Mouse (Mus musculus) midbrain, postnatal 0 days (tissue): ENCODE results near the gene Tnfrsf1a. TPM values are rescaled to one million over a fixed set of nuclear protein-coding genes. Genes with fewer than 3 reads are reported as not detected.

Experiments used
- ATAC-seq: fragments of 200-750 bp; cut with Nextera tagmentation; 2 replicates; pipeline ENCODE4 v1.8.0; 2017; ENCODE audit warnings: moderate number of reproducible peaks, mild to moderate bottlenecking, moderate TSS enrichment, moderate library complexity; ENCODE audit not compliant: low FRiP score
- DNase-seq: peaks from one replicate; pipeline ENCODE4 v3.0.0-alpha.2; 2015; ENCODE audit warnings: low spot score
- H3K27ac ChIP-seq: fragments of 300-500 bp; sonication (generic); 2 replicates; pipeline ENCODE4 v1.5.1; 2014; ENCODE audit warnings: low read depth, mild to moderate bottlenecking, low read length, mixed read lengths
- H3K27me3 ChIP-seq: fragments of 300-500 bp; sonication (generic); 2 replicates; pipeline ENCODE4 v1.6.1; 2014; ENCODE audit warnings: low read length, control low read depth, mixed read lengths; ENCODE audit not compliant: insufficient read depth
- H3K36me3 ChIP-seq: fragments of 300-500 bp; sonication (generic); 2 replicates; pipeline ENCODE4 v1.6.1; 2014; ENCODE audit warnings: low read length, control low read depth, mixed read lengths; ENCODE audit not compliant: insufficient read depth
- H3K4me1 ChIP-seq: fragments of 300-500 bp; sonication (generic); 2 replicates; pipeline ENCODE4 v1.6.1; 2014; ENCODE audit warnings: mild to moderate bottlenecking, control low read depth, antibody characterized with exemption, low read length, mixed read lengths; ENCODE audit not compliant: insufficient read depth
- H3K4me2 ChIP-seq: fragments of 300-500 bp; sonication (generic); 2 replicates; pipeline ENCODE4 v1.6.1; 2014; ENCODE audit warnings: low read depth, mild to moderate bottlenecking, low read length, mixed read lengths; ENCODE audit not compliant: poor library complexity, severe bottlenecking
- H3K4me3 ChIP-seq: fragments of 300-500 bp; sonication (generic); 2 replicates; pipeline ENCODE4 v1.5.1; 2014; ENCODE audit warnings: low read depth, mild to moderate bottlenecking, low read length, moderate library complexity
- H3K9ac ChIP-seq: fragments of 300-500 bp; sonication (generic); replicated peaks from 2 replicates; pipeline ENCODE4 v1.6.1; 2014; ENCODE audit warnings: mild to moderate bottlenecking, low read length, moderate library complexity, mixed read lengths; ENCODE audit not compliant: poor library complexity, severe bottlenecking
- H3K9me3 ChIP-seq: fragments of 300-500 bp; sonication (generic); 2 replicates; pipeline ENCODE4 v1.6.1; 2016; ENCODE audit warnings: low read length, control low read depth
- CTCF ChIP-seq: IDR thresholded peaks from 2 replicates; pipeline ENCODE4 v1.5.1; 2016; ENCODE audit warnings: antibody characterized with exemption, mild to moderate bottlenecking
- WGBS: fragments of 180-500 bp; shearing (Covaris S2); extraction: QIAGEN DNeasy Blood & Tissue Kit; methylation state at CpG from one replicate; pipeline ENCODE4 v1.1.7; 2014; 5-methylcytosine and 5-hydroxymethylcytosine counted together
- polyA plus RNA-seq: library from polyadenylated mRNA; unstranded; fragments of >200 nt; fragmentation: Nextera tagmentation; extraction: Ambion mirVana; gene quantifications from 2 replicates; pipeline ENCODE4 v1.2.1, GENCODE M21; 2015
- total RNA-seq: library from RNA; depleted of rRNA; stranded (reverse); fragments of >200 nt; gene quantifications from 2 replicates; pipeline ENCODE4 v1.2.3, GENCODE M21; 2014

The Tnfrsf1a gene
- total and polyA plus RNA-seq, 2 experiments from 2014 or later, result 10.4 to 15.9 TPM

DNA sequence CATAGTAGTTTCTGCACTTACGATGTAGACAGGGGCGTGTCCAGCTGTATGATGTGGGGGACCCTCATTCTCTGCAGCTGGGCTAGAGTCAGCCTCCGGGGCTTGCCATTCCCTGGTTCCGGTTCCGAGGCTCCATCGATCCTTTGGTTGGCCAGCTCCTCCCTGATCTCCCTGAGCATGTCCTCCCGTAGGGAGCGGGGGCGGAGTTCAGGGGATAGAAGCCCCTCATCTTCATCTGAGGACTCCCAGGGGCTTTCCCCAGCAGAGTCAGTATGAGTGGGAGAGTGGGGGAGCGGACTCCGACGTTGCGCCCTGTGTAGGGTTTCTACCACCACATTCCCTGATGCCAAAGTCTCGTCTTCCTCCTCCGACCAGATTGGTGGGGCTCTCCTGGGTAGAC lies 13.9 kb downstream of the Tnfrsf1a start:
- 19% methylated on average over 15 of the region's 15 CpGs for WGBS
- no peak for ATAC-seq

DNA sequence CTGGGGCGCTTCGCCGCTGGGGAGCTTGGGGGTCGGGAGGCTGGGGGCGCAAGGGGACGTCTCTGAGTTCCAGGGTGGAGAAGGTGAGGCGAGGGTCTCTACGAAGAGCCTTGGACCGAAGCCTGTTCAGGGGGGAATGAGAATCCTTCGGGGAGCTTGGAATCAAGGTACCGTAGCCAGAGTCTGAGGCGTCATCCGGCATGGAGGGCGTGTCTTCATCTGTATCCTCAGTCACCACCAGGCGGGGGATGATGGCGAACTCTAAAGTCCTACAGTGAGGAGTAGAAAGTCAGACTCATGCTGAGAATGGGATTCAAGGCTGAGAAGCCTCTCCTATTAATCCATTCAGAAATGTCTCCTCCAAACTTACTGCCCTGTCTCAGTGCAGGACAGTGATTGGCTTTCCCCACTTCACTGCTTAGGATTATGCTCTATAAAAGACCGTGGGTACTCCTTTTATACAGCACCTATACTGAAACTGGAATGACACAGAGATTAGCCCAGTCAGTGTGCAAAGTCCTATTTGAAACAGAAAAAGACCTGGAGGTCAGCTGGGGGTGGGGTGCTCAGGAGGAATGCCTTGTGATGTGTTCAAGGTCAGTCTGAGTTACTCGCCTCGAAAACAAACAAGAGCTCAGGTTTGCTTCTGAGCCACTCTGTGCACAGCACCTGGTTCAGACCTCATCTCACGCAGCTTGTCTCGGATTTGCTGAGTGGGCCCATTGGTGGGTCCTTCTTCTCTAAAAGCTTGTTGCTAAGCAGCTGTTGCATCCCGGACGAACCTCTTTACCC lies 14.5 kb downstream of the Tnfrsf1a start:
- H3K4me2 ChIP-seq, result peak overlapping the region; percentile 39

More for the DNA sequence above, 13.9 kb downstream of the Tnfrsf1a start:
- no peak for DNase-seq
- Histone ChIP-seq H3K9ac (no peak overlapping the region), H3K9me3 (no peaks in the 10 kb centered on the region), H3K27me3 (peaks cover 7% of the 10 kb centered on the region; the same call in 1 of the 2 replicates), H3K4me3 (peak overlapping the region; percentile 8; the same call in 1 of the 2 replicates), H3K36me3 (no peaks in the 10 kb centered on the region), H3K4me2 (peak overlapping the region; percentile 39), H3K4me1 (peaks cover 9% of the 10 kb centered on the region; the same call in 1 of the 2 replicates), H3K27ac (no peak overlapping the region)
- TF ChIP-seq CTCF, result no peak

DNA sequence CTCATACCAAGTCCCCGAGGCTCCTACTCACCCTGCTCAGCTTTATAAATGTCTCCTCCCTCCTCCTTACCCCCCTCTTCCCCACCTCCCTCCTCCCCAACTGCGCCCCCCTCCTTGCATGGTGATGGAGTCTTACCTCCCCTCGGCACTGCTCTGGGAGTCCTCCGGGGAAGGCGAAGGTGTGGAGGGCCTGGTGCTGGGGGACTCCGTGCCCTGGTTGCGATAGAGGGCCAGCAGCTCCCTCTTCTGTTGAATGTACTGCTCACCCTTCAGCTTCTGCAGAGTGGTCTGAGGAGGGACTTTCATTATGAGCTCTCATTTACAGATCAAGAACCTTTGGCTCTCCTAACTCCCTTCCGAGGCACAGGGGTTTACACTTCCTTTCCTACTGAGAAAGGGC lies 15.3 kb downstream of the Tnfrsf1a start:
- no peak overlapping the region for H3K27ac ChIP-seq
- 7% methylated on average over 8 of the region's 8 CpGs for WGBS
- H3K4me1 ChIP-seq, result peaks cover 9% of the 10 kb centered on the region; the same call in 1 of the 2 replicates
- peaks cover 7% of the 10 kb centered on the region; the same call in 1 of the 2 replicates for H3K27me3 ChIP-seq
- no peak overlapping the region for H3K9ac ChIP-seq
- peak overlapping the region; percentile 7; the same call in 1 of the 2 replicates for H3K4me2 ChIP-seq
- no peaks in the 10 kb centered on the region for H3K9me3 ChIP-seq
- no peaks in the 10 kb centered on the region for H3K36me3 ChIP-seq
- ATAC-seq (no peak), DNase-seq (no peak)
- peak; percentile 44 for TF ChIP-seq CTCF
- no peak overlapping the region for H3K4me3 ChIP-seq

More for the DNA sequence above, 14.5 kb downstream of the Tnfrsf1a start:
- no peak for TF ChIP-seq CTCF
- H3K9me3 ChIP-seq, result no peaks in the 10 kb centered on the region
- H3K27me3 ChIP-seq, result peaks cover 7% of the 10 kb centered on the region; the same call in 1 of the 2 replicates
- DNase-seq (no peak), ATAC-seq (peak; percentile 3; the same call in 1 of the 2 replicates)
- peak overlapping the region; percentile 8; the same call in 1 of the 2 replicates for H3K4me3 ChIP-seq
- no peak overlapping the region for H3K9ac ChIP-seq
- H3K27ac ChIP-seq, result no peak overlapping the region
- 11% methylated on average over 23 of the region's 23 CpGs for WGBS
- peaks cover 9% of the 10 kb centered on the region; the same call in 1 of the 2 replicates for H3K4me1 ChIP-seq
- no peaks in the 10 kb centered on the region for H3K36me3 ChIP-seq

DNA sequence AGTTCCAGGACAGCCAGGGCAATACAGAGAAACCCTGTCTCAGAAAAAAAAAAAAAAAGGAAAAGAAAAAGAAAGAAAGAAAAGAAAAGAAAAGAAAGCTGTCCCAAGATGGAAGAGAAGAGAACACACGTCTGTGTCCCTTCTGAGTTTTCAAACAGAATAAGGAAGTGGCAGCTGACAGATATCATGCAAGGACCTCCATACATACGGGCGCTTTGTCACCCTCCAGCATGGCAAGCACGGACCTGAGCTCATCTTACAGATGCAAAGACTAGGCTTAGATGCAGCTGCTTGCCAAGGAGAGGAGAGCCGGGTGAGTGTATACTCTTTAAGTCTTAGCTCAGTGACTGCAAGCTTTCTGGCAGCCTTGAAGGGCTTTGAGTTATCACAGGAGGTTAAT lies 16.4 kb downstream of the Tnfrsf1a start:
- no peak for TF ChIP-seq CTCF
- DNase-seq (no peak), ATAC-seq (no peak)
- Histone ChIP-seq H3K4me3 (no peak overlapping the region), H3K9me3 (no peaks in the 10 kb centered on the region), H3K4me2 (no peak overlapping the region), H3K27ac (no peak overlapping the region), H3K27me3 (peaks cover 7% of the 10 kb centered on the region; the same call in 1 of the 2 replicates), H3K4me1 (peaks cover 9% of the 10 kb centered on the region; the same call in 1 of the 2 replicates), H3K36me3 (no peaks in the 10 kb centered on the region), H3K9ac (no peak overlapping the region)
- WGBS, result 89% methylated on average over 5 of the region's 5 CpGs

DNA sequence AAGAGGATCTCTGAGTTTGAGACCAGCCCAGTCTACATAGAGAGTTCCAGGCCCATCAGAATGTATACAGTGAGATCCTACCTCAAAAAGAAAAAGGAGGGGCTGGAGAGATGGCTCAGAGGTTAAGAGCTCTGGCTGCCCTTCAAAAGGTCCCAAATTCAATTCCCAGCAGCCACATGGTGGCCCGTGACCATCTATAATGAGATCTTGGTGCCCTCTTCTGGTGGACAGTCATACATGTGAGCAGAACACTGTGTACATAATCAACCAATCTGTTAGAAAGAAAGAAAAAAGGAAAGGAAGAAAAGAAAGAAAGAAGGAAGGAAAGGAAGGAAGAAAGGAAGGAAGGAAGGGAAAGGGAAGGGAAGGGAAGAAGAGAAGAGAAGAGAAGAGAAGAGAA lies 17.0 kb downstream of the Tnfrsf1a start:
- DNase-seq (no peak), ATAC-seq (no peak)
- TF ChIP-seq CTCF, result peak; percentile 33; the same call in 1 of the 2 replicates

More for the DNA sequence above, 17.0 kb downstream of the Tnfrsf1a start:
- no peak overlapping the region for H3K4me3 ChIP-seq
- no peak overlapping the region for H3K4me2 ChIP-seq
- peaks cover 9% of the 10 kb centered on the region; the same call in 1 of the 2 replicates for H3K4me1 ChIP-seq
- peaks cover 7% of the 10 kb centered on the region; the same call in 1 of the 2 replicates for H3K27me3 ChIP-seq
- no peaks in the 10 kb centered on the region for H3K36me3 ChIP-seq
- H3K9me3 ChIP-seq, result no peaks in the 10 kb centered on the region
- no peak overlapping the region for H3K27ac ChIP-seq
- no peak overlapping the region for H3K9ac ChIP-seq
- 71% methylated on average over 1 of the region's 1 CpGs for WGBS
